Mouse (Mus musculus) megakaryocyte progenitor cell, adult 5-6 weeks (primary cell): ENCODE measurements around the gene Wnt5b. TPM values are rescaled to one million over a fixed set of nuclear protein-coding genes. Genes with fewer than 3 reads are reported as not detected.

Experiments
- ATAC-seq: replicated peaks from 2 replicates; pipeline ENCODE4 v1.8.0; 2016; ENCODE audit warnings: mild to moderate bottlenecking, moderate TSS enrichment, inconsistent platforms; ENCODE audit not compliant: poor library complexity
- total RNA-seq, 2 experiments: library from RNA; stranded (forward) in 1 of 2; stranded (reverse) in 1 of 2; fragments of 157-497, 149-512 nt in 1 of 2; fragments of 200-1000 nt in 1 of 2; gene quantifications; 2 replicates each; pipeline versions ENCODE4 v1.2.3 to v1.2.4; 2015 to 2017

Gene Wnt5b
- total RNA-seq, 2 experiments from 2014 or later: not detected

- no peak for ATAC-seq
These were observed 151.3 kb downstream of the Wnt5b start for GRCm38 (mm10) chr6:119392836-119393235.

- peak; percentile 30 for ATAC-seq
These were observed 153.4 kb downstream of the Wnt5b start for GRCm38 (mm10) chr6:119390728-119391127.

- 0 out of 2 replicates have a peak, but pooled peaks have one; percentile 4 for ATAC-seq
These were observed 155.1 kb downstream of the Wnt5b start for GRCm38 (mm10) chr6:119389089-119389488.

DNA sequence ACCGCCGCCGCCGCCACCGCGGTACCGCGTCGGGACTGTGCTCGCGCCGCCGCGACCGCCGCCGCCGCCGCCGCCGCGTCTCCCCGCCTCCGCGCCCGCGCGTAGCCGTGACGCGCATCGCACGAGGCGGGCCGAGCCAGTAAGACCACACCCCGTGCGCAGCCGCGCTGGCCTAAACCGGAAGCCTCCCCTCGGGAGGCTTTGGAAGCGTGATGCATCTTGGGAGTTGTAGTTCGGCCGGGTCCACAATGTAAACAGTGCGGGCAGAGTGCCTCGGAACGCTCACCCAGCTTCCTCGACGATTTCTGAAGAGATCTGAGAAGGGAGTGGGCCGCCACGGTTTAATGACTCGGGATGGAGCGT lies 155.5 kb downstream of the Wnt5b start:
- ATAC-seq: peak; percentile 94

GRCm38 (mm10) chr6:119387801-119388649 lies 156.1 kb downstream of the Wnt5b start:
- peak; percentile 8 for ATAC-seq

GRCm38 (mm10) chr6:119386821-119387220 lies 157.3 kb downstream of the Wnt5b start:
- ATAC-seq: no peak

GRCm38 (mm10) chr6:119386421-119386820 lies 157.7 kb downstream of the Wnt5b start:
- no peak for ATAC-seq

DNA sequence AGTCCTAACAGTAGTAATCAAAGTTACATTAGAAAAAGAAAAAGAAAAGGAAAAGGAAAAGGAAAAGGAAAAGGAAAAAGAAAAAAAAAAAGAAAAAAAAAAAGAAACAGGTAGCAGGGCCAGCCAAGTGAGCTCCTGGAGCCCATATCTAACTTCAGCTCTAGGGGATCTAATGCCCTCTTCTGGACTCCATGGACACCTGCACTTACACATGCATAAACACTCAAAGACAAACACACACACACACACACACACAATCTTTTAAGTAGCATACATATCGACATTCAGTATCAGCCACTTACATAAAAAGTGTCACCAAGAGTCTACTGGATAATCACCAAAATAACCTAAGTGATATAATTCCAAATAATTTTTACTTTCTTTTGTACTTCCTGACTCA lies 158.5 kb downstream of the Wnt5b start:
- ATAC-seq: peak; percentile 30; the same call in 1 of the 2 replicates

Other genes with a start within 250 kb of the Wnt5b start
- 0.24 and 0.44 TPM in 2 replicates for gene Lrtm2, start 213.6 kb downstream of the Wnt5b start, total RNA-seq (2015)
- gene Lrtm2, start 213.6 kb downstream of the Wnt5b start, total RNA-seq (2017): 0.03 and 0.08 TPM in 2 replicates
- 57.1 and 64.4 TPM in 2 replicates for gene Adipor2, start 126.6 kb downstream of the Wnt5b start, total RNA-seq (2015)
- 71.4 and 85.8 TPM in 2 replicates for gene Adipor2, start 126.6 kb downstream of the Wnt5b start, total RNA-seq (2017)
- 45.5 and 47.0 TPM in 2 replicates for gene Fbxl14, start 64.7 kb downstream of the Wnt5b start, total RNA-seq (2015)
- gene Fbxl14, start 64.7 kb downstream of the Wnt5b start, total RNA-seq (2017): 43.8 and 47.6 TPM in 2 replicates